Mouse (Mus musculus): ENCODE measurements around the gene Cand2. TPM values are rescaled to one million over a fixed set of nuclear protein-coding genes. Genes with fewer than 3 reads are reported as not detected.

The Cand2 gene
- polyA plus RNA-seq, 1 experiment, result 31.3 TPM

DNA sequence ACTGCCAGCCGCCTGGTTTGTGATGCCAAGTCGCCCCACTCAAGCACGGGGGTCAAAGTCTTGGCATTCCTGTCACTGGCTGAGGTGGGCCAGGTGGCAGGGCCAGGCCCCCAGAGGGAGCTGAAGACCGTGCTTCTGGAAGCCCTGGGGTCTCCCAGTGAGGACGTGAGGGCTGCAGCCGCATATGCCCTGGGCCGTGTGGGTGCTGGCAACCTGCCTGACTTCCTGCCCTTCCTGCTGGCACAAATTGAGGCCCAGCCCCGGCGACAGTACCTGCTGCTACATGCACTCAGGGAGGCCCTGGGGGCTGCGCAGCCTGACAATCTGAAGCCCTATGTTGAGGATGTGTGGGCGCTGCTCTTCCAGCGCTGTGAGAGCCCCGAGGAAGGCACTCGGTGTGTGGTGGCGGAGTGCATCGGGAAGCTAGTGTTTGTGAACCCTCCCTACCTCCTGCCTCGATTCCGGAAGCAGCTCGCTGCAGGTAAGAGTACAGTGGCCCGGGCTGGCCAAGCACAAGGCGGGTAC, 18.4 kb downstream of the Cand2 start:
- Histone ChIP-seq H3K4me3 (no peak overlapping the region), H3K36me3 (ENCODE audit: control insufficient read depth, insufficient read depth) (no peaks in the 10 kb centered on the region)
- no peak for TF ChIP-seq SRF (IDR thresholded peaks at IDR 0.05; ENCODE audit: control insufficient read depth, insufficient read length, low read depth)
- TF ChIP-seq MAX (IDR thresholded peaks at IDR 0.05; ENCODE audit: low read depth), result no peak

DNA sequence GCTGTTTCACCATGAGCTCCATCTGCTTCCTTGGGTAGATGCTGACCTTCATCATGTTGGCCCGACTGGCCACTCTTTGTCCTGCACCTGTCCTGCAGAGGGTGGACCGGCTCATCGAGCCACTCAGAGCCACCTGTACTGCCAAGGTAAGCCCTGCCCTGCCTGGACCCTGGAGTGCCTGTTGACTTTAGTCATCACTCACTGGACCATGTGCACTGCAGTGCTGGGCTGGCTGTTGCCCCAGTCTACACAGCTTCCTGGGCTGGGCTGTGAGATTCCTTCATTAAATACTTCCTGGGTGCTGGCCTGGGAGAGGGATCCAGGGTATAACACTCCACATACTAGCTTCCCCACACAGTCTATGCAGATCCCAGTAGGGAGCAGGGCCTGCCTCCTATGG, 27.5 kb downstream of the Cand2 start:
- Histone ChIP-seq H3K27me3 (ENCODE audit: control insufficient read depth, insufficient read depth, insufficient read length) (no peaks in the 10 kb centered on the region), H3K4me2 (ENCODE audit: low read depth) (no peak overlapping the region), H3ac (ENCODE audit: control insufficient read depth, insufficient read length) (no peak overlapping the region), H3K4me3 (no peak overlapping the region), H3K79me2 (ENCODE audit: control insufficient read depth, insufficient read depth) (peaks cover 15% of the 10 kb centered on the region), H3K36me3 (ENCODE audit: control insufficient read depth, insufficient read depth) (peaks cover 25% of the 10 kb centered on the region)
- TF ChIP-seq MYOD1 (IDR thresholded peaks at IDR 0.05; ENCODE audit: control insufficient read depth in 1 of 3, insufficient read length in 2 of 3, low read depth in 2 of 3) (no peak), POLR2A (IDR thresholded peaks at IDR 0.05; ENCODE audit: insufficient read length, low read depth) (peak; percentile 45), USF1 (IDR thresholded peaks at IDR 0.05; ENCODE audit: low read depth) (no peak), MYOG (IDR thresholded peaks at IDR 0.05; ENCODE audit: control insufficient read depth in 1 of 3, insufficient read depth in 1 of 3, insufficient read length in 2 of 3, low read depth in 2 of 3) (no peak), TCF3 (IDR thresholded peaks at IDR 0.05; ENCODE audit: insufficient read length, low read depth) (no peak), POLR2AphosphoS2 (IDR thresholded peaks at IDR 0.05; ENCODE audit: insufficient read length, low read depth) (peak; percentile 65)

More for the DNA sequence above, 18.4 kb downstream of the Cand2 start:
- H3K79me2 ChIP-seq (ENCODE audit: control insufficient read depth, insufficient read depth), result no peaks in the 10 kb centered on the region
- H3K4me2 ChIP-seq (ENCODE audit: low read depth), result no peak overlapping the region
- H3ac ChIP-seq (ENCODE audit: control insufficient read depth, insufficient read length), result no peak overlapping the region
- H3K27me3 ChIP-seq (ENCODE audit: control insufficient read depth, insufficient read depth, insufficient read length), result no peaks in the 10 kb centered on the region

DNA sequence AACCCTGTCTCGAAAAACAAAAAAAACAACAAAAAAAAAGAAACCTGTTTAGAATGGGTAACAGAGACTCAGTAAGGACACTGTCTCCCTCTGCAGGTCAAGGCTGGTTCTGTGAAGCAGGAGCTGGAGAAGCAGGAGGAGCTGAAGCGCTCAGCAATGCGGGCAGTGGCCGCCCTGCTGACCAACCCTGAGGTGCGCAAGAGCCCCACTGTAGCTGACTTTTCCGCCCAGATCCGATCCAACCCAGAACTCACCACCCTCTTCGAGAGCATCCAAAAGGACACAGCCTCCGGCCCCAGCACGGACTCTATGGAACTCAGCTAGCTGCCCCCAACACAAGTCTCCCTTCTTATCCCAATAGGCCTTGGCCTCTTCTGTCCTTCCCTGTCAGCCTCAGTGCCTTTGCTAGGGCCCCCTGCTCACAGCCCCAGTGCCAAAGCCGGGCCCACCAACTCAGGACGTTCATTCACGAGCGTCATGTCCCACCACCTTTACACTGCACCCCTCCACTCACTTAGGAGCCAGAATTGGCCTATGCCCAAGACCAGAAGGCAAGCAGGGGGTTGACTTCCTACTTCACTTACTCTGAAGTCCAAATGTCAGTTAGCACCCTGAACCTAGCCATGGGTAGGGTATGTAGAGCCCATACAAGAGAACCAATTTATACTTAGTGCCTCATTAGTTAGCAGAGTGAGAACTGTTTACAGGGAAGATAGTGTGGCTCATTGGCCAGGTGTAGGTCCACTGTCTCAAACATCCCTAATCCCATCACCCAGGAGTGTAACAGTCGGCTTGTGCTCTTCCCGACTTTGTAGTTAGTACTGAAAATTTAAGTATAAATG, 29.4 kb downstream of the Cand2 start:
- no peak overlapping the region for H3K4me2 ChIP-seq (ENCODE audit: low read depth)
- peaks cover 31% of the 10 kb centered on the region for H3K79me2 ChIP-seq (ENCODE audit: control insufficient read depth, insufficient read depth)
- H3K4me3 ChIP-seq, result no peak overlapping the region
- peaks cover 24% of the 10 kb centered on the region for H3K36me3 ChIP-seq (ENCODE audit: control insufficient read depth, insufficient read depth)
- no peak overlapping the region for H3ac ChIP-seq (ENCODE audit: control insufficient read depth, insufficient read length)
- TF ChIP-seq SRF (IDR thresholded peaks at IDR 0.05; ENCODE audit: control insufficient read depth, insufficient read length, low read depth) (no peak), POLR2AphosphoS2 (IDR thresholded peaks at IDR 0.05; ENCODE audit: insufficient read length, low read depth) (peak; percentile 73), MAX (IDR thresholded peaks at IDR 0.05; ENCODE audit: low read depth) (no peak), TCF3 (IDR thresholded peaks at IDR 0.05; ENCODE audit: insufficient read length, low read depth) (no peak), REST (IDR thresholded peaks at IDR 0.05; ENCODE audit: insufficient read depth, insufficient read length) (no peak), MYOD1 (IDR thresholded peaks at IDR 0.05; ENCODE audit: control insufficient read depth in 1 of 3, insufficient read length in 2 of 3, low read depth in 2 of 3) (no peak)
- no peaks in the 10 kb centered on the region for H3K27me3 ChIP-seq (ENCODE audit: control insufficient read depth, insufficient read depth, insufficient read length)

DNA sequence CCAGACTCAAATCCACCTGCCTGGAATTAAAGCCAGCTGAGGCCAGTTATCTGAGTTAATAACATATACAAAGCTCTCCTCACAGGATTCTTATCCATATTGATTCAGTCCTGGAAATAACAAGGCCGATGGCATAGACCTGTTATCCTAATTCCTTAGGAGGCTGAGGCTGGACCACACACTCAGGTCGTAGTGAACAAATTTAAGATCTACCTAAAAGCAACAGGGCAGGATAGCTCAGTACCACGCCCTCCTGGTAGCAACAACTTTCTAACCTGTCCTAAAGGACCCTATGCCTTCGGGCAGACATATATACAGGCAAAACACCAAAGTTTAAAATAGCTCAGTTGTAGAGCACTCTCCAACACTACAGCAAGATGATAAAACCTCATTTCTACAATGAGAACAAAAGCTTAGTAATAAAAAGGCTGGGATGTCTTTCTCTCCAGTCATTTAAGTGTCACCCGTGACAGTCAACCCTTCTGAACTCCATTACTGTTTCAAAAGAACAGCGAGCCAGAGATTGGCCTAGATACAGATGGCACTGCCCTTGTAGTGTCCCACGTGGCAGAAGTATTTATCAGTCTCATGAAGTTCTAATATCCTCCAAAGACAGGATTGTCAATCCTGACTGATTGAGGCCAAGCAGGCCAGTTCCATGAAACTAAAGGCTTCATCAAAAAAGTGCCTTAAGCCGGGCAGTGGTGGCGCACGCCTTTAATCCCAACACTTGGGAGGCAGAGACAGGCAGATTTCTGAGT, 30.3 kb downstream of the Cand2 start:
- TF ChIP-seq CEBPB (IDR thresholded peaks at IDR 0.05; ENCODE audit: insufficient read depth, poor library complexity, severe bottlenecking) (no peak), TCF3 (IDR thresholded peaks at IDR 0.05; ENCODE audit: insufficient read length, low read depth) (no peak), TCF12 (IDR thresholded peaks at IDR 0.05; ENCODE audit: insufficient read depth, poor library complexity, severe bottlenecking) (no peak), MYOG (IDR thresholded peaks at IDR 0.05; ENCODE audit: control insufficient read depth in 1 of 3, insufficient read depth in 1 of 3, insufficient read length in 2 of 3, low read depth in 2 of 3) (no peak), MAX (IDR thresholded peaks at IDR 0.05; ENCODE audit: low read depth) (no peak), E2F4 (IDR thresholded peaks at IDR 0.05; ENCODE audit: insufficient read depth) (no peak), MYOD1 (IDR thresholded peaks at IDR 0.05; ENCODE audit: control insufficient read depth in 1 of 3, insufficient read length in 2 of 3, low read depth in 2 of 3) (no peak), SRF (IDR thresholded peaks at IDR 0.05; ENCODE audit: control insufficient read depth, insufficient read length, low read depth) (no peak), POLR2AphosphoS2 (IDR thresholded peaks at IDR 0.05; ENCODE audit: insufficient read length, low read depth) (no peak), POLR2A (IDR thresholded peaks at IDR 0.05; ENCODE audit: insufficient read length, low read depth) (no peak), USF1 (IDR thresholded peaks at IDR 0.05; ENCODE audit: low read depth) (no peak), REST (IDR thresholded peaks at IDR 0.05; ENCODE audit: insufficient read depth, insufficient read length) (no peak)
- H3K27me3 ChIP-seq (ENCODE audit: control insufficient read depth, insufficient read depth, insufficient read length), result no peaks in the 10 kb centered on the region
- peaks cover 19% of the 10 kb centered on the region for H3K36me3 ChIP-seq (ENCODE audit: control insufficient read depth, insufficient read depth)
- H3K4me2 ChIP-seq (ENCODE audit: low read depth), result no peak overlapping the region
- no peak overlapping the region for H3ac ChIP-seq (ENCODE audit: control insufficient read depth, insufficient read length)
- no peak overlapping the region for H3K4me3 ChIP-seq
- H3K79me2 ChIP-seq (ENCODE audit: control insufficient read depth, insufficient read depth), result peaks cover 31% of the 10 kb centered on the region
